Mouse (Mus musculus): ENCODE results near the gene Ackr3. TPM values are rescaled to one million over a fixed set of nuclear protein-coding genes. Genes with fewer than 3 reads are reported as not detected.

The Ackr3 gene
- polyA plus RNA-seq, 1 experiment = 10.8 TPM

DNA sequence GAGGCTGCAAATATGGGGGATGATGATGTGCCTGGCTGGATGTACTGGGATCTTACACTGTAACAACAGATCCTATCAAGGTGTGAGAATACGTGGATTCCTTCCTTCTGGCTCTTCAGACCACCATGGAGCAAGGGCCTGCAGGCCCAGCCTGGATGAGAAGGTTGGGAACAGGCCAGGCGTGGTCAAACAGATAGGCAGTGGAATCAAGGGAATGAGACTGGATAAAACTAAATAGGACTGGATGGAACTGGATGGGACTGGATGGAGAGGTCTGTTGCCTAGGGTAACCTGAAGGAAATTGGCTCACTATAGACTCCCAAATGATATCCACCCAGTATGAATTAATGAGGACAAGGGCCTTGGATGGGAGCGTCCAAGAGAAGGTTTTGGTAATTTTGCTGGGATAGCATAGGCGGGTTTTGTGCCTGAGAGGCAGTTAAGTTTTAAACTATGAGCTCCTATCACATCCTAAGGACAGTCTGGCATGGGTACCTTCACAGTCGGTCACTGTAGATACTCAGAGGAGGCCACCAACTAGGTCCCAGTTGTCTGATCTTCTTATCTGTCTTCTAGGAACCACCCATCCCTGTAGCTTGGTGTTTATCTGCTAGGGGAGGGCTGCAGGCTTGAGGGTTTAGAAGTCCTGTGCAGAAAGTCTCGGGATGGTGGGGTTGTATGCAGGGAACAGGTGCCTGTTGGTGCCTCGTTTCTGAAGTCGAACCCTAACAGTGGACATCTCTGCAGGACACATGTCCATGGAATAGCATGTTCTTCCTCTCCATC lies 44.2 kb downstream of the Ackr3 start:
- no peaks in the 10 kb centered on the region for H3K79me2 ChIP-seq (ENCODE audit: control insufficient read depth, insufficient read depth)
- TF ChIP-seq CEBPB (IDR thresholded peaks at IDR 0.05; ENCODE audit: insufficient read depth, poor library complexity, severe bottlenecking) (no peak), POLR2AphosphoS2 (IDR thresholded peaks at IDR 0.05; ENCODE audit: insufficient read length, low read depth) (no peak), E2F4 (IDR thresholded peaks at IDR 0.05; ENCODE audit: insufficient read depth) (no peak), TCF12 (IDR thresholded peaks at IDR 0.05; ENCODE audit: insufficient read depth, poor library complexity, severe bottlenecking) (no peak), MYOD1 (IDR thresholded peaks at IDR 0.05; ENCODE audit: control insufficient read depth in 1 of 3, insufficient read length in 2 of 3, low read depth in 2 of 3) (no peak), POLR2A (IDR thresholded peaks at IDR 0.05; ENCODE audit: insufficient read length, low read depth) (no peak), USF1 (IDR thresholded peaks at IDR 0.05; ENCODE audit: low read depth) (no peak), MYOG (IDR thresholded peaks at IDR 0.05; ENCODE audit: control insufficient read depth in 1 of 3, insufficient read depth in 1 of 3, insufficient read length in 2 of 3, low read depth in 2 of 3) (no peak), MAX (IDR thresholded peaks at IDR 0.05; ENCODE audit: low read depth) (no peak), REST (IDR thresholded peaks at IDR 0.05; ENCODE audit: insufficient read depth, insufficient read length) (no peak)
- H3K36me3 ChIP-seq (ENCODE audit: control insufficient read depth, insufficient read depth) = no peaks in the 10 kb centered on the region
- H3ac ChIP-seq (ENCODE audit: control insufficient read depth, insufficient read length) = no peak overlapping the region
- H3K4me2 ChIP-seq (ENCODE audit: low read depth) = no peak overlapping the region
- H3K27me3 ChIP-seq (ENCODE audit: control insufficient read depth, insufficient read depth, insufficient read length) = no peaks in the 10 kb centered on the region
- H3K4me3 ChIP-seq = no peak overlapping the region

DNA sequence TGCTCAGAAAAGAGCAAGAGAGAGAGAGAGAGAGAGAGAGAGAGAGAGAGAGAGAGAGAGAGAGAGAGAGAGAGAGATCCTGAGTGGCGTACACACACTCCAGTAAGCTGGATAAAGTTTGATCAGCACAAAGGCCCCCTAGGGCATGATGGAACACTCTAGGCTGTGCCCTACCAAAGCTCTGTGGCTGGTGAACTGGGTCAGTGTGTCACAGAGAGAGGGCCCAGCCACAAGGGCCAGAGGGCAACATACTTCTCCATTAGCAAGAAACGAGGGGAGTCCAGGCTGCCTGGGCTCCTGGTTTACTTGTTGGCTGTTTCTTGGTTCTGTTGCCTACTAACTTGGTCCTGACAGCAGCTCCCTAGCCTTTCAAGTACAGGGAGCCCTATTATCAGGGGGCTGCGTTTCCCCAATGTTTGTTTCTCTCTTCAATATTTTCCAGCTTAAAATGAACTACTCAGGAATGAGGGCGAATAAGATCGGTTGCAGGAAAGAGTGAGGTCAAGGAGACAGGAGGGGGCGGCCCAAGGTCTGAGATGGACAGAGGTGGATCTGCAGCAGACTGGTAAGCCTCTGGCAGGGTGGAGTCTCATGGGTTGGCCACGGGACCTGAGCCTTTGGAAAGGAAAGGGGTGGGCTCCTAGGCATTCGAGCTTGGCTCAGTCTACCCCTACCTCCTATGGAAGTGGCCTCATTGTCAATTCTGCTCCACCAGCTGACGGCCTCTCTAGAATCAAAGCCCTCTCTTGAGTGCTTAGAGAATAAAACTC lies 45.4 kb downstream of the Ackr3 start:
- H3K36me3 ChIP-seq (ENCODE audit: control insufficient read depth, insufficient read depth) = no peaks in the 10 kb centered on the region
- no peak overlapping the region for H3ac ChIP-seq (ENCODE audit: control insufficient read depth, insufficient read length)
- TF ChIP-seq REST (IDR thresholded peaks at IDR 0.05; ENCODE audit: insufficient read depth, insufficient read length) = no peak
- TF ChIP-seq MAX (IDR thresholded peaks at IDR 0.05; ENCODE audit: low read depth) = no peak
- no peak for TF ChIP-seq CEBPB (IDR thresholded peaks at IDR 0.05; ENCODE audit: insufficient read depth, poor library complexity, severe bottlenecking)
- no peak for TF ChIP-seq E2F4 (IDR thresholded peaks at IDR 0.05; ENCODE audit: insufficient read depth)
- H3K79me2 ChIP-seq (ENCODE audit: control insufficient read depth, insufficient read depth) = no peaks in the 10 kb centered on the region
- H3K4me2 ChIP-seq (ENCODE audit: low read depth) = no peak overlapping the region
- no peak overlapping the region for H3K4me3 ChIP-seq
- H3K27me3 ChIP-seq (ENCODE audit: control insufficient read depth, insufficient read depth, insufficient read length) = no peaks in the 10 kb centered on the region

DNA sequence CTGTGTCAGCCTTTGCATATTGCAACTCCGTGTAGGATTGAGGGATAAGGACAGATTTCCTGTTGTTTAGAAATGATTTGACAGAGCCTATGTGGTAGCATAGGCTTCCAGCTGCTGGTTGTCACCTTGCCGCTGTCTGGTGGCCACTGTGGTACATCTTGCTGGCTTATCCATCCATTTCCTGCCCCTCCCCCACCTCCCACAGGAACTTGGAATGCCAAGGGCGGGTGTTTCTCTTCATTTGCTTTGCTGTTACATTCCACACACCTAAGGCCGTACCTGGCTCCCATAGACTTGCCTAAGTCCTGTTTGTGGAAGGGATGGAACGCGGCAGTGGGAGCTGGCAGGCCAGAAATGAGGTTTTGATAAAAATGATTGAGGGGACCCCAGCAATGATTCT lies 46.6 kb downstream of the Ackr3 start:
- TF ChIP-seq MAX (IDR thresholded peaks at IDR 0.05; ENCODE audit: low read depth) (no peak), POLR2AphosphoS2 (IDR thresholded peaks at IDR 0.05; ENCODE audit: insufficient read length, low read depth) (no peak), TCF12 (IDR thresholded peaks at IDR 0.05; ENCODE audit: insufficient read depth, poor library complexity, severe bottlenecking) (no peak), POLR2A (IDR thresholded peaks at IDR 0.05; ENCODE audit: insufficient read length, low read depth) (no peak), MYOD1 (IDR thresholded peaks at IDR 0.05; ENCODE audit: control insufficient read depth in 1 of 3, insufficient read length in 2 of 3, low read depth in 2 of 3) (no peak), REST (IDR thresholded peaks at IDR 0.05; ENCODE audit: insufficient read depth, insufficient read length) (no peak), CEBPB (IDR thresholded peaks at IDR 0.05; ENCODE audit: insufficient read depth, poor library complexity, severe bottlenecking) (no peak), MYOG (IDR thresholded peaks at IDR 0.05; ENCODE audit: control insufficient read depth in 1 of 3, insufficient read depth in 1 of 3, insufficient read length in 2 of 3, low read depth in 2 of 3) (no peak), SRF (IDR thresholded peaks at IDR 0.05; ENCODE audit: control insufficient read depth, insufficient read length, low read depth) (no peak), TCF3 (IDR thresholded peaks at IDR 0.05; ENCODE audit: insufficient read length, low read depth) (no peak), E2F4 (IDR thresholded peaks at IDR 0.05; ENCODE audit: insufficient read depth) (no peak), USF1 (IDR thresholded peaks at IDR 0.05; ENCODE audit: low read depth) (no peak)
- Histone ChIP-seq H3K27me3 (ENCODE audit: control insufficient read depth, insufficient read depth, insufficient read length) (no peaks in the 10 kb centered on the region), H3K36me3 (ENCODE audit: control insufficient read depth, insufficient read depth) (no peaks in the 10 kb centered on the region), H3K4me2 (ENCODE audit: low read depth) (no peak overlapping the region), H3K4me3 (no peak overlapping the region), H3K79me2 (ENCODE audit: control insufficient read depth, insufficient read depth) (no peaks in the 10 kb centered on the region), H3ac (ENCODE audit: control insufficient read depth, insufficient read length) (no peak overlapping the region)

DNA sequence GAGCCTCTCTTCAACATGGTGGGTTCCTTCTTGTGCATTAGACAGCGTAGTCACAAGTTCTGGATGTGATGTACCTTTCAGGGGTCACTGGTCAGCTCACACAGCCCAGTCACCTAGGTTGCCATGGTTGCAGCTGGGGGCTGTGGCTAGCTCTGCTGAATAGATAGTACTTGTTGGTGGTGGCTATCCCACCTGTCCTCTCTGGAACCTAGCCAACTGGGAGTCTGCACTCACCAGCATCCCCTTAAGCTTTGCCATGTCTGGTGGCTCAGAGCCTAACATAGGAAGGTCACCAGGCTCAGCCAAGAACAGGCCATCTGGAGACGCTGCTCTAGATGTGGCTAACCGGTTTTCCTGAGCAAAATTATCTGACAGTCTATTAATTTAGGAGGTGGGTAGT lies 47.4 kb downstream of the Ackr3 start:
- no peaks in the 10 kb centered on the region for H3K79me2 ChIP-seq (ENCODE audit: control insufficient read depth, insufficient read depth)
- H3K27me3 ChIP-seq (ENCODE audit: control insufficient read depth, insufficient read depth, insufficient read length) = no peaks in the 10 kb centered on the region
- no peak overlapping the region for H3K4me3 ChIP-seq
- TF ChIP-seq MYOD1 (IDR thresholded peaks at IDR 0.05; ENCODE audit: control insufficient read depth in 1 of 3, insufficient read length in 2 of 3, low read depth in 2 of 3) (peak in 2 of 3 experiments; percentile 11 to 27), MYOG (IDR thresholded peaks at IDR 0.05; ENCODE audit: control insufficient read depth in 1 of 3, insufficient read depth in 1 of 3, insufficient read length in 2 of 3, low read depth in 2 of 3) (peak in 1 of 3 experiments; percentile 55), TCF3 (IDR thresholded peaks at IDR 0.05; ENCODE audit: insufficient read length, low read depth) (no peak)
- no peak overlapping the region for H3K4me2 ChIP-seq (ENCODE audit: low read depth)
- no peaks in the 10 kb centered on the region for H3K36me3 ChIP-seq (ENCODE audit: control insufficient read depth, insufficient read depth)
- H3ac ChIP-seq (ENCODE audit: control insufficient read depth, insufficient read length) = no peak overlapping the region

DNA sequence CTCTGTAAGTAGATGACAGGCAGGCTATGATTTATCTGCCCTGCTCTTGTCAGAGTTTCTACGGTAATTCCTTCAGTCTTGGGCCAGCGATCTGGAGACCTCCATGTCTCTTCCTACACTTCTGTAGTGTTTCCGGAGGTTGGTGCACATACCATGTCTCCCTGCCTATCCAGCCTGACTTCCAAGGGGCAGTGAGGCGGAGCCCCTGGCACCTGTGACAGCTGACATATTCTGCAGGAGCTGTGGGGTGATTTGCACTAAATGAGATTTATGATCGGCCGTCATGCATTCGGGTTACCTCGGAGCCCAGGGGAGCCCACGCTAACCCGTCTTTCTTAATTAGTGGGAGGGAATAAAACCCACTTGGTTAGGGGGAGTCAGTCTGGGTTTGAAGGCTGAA lies 49.7 kb downstream of the Ackr3 start:
- Histone ChIP-seq H3K27me3 (ENCODE audit: control insufficient read depth, insufficient read depth, insufficient read length) (no peaks in the 10 kb centered on the region), H3K79me2 (ENCODE audit: control insufficient read depth, insufficient read depth) (no peaks in the 10 kb centered on the region), H3ac (ENCODE audit: control insufficient read depth, insufficient read length) (no peak overlapping the region), H3K4me3 (no peak overlapping the region), H3K36me3 (ENCODE audit: control insufficient read depth, insufficient read depth) (no peaks in the 10 kb centered on the region), H3K4me2 (ENCODE audit: low read depth) (no peak overlapping the region)
- TF ChIP-seq MYOG (IDR thresholded peaks at IDR 0.05; ENCODE audit: control insufficient read depth in 1 of 3, insufficient read depth in 1 of 3, insufficient read length in 2 of 3, low read depth in 2 of 3) = no peak
- no peak for TF ChIP-seq MAX (IDR thresholded peaks at IDR 0.05; ENCODE audit: low read depth)
- no peak for TF ChIP-seq USF1 (IDR thresholded peaks at IDR 0.05; ENCODE audit: low read depth)
- TF ChIP-seq POLR2A (IDR thresholded peaks at IDR 0.05; ENCODE audit: insufficient read length, low read depth) = no peak
- TF ChIP-seq SRF (IDR thresholded peaks at IDR 0.05; ENCODE audit: control insufficient read depth, insufficient read length, low read depth) = no peak
- TF ChIP-seq POLR2AphosphoS2 (IDR thresholded peaks at IDR 0.05; ENCODE audit: insufficient read length, low read depth) = no peak
- no peak for TF ChIP-seq TCF3 (IDR thresholded peaks at IDR 0.05; ENCODE audit: insufficient read length, low read depth)
- TF ChIP-seq REST (IDR thresholded peaks at IDR 0.05; ENCODE audit: insufficient read depth, insufficient read length) = no peak
- TF ChIP-seq TCF12 (IDR thresholded peaks at IDR 0.05; ENCODE audit: insufficient read depth, poor library complexity, severe bottlenecking) = no peak
- TF ChIP-seq E2F4 (IDR thresholded peaks at IDR 0.05; ENCODE audit: insufficient read depth) = no peak
- TF ChIP-seq CEBPB (IDR thresholded peaks at IDR 0.05; ENCODE audit: insufficient read depth, poor library complexity, severe bottlenecking) = no peak
- no peak for TF ChIP-seq MYOD1 (IDR thresholded peaks at IDR 0.05; ENCODE audit: control insufficient read depth in 1 of 3, insufficient read length in 2 of 3, low read depth in 2 of 3)

Data from myocyte (in vitro differentiated cells).